Mouse (Mus musculus): Measurements from ENCODE around the gene Ldb2. TPM values are rescaled to one million over a fixed set of nuclear protein-coding genes. Genes with fewer than 3 reads are reported as not detected.

The Ldb2 gene
- total and polyA plus RNA-seq, 3 experiments, result 7.3 to 15.1 (median 7.6) TPM

DNA sequence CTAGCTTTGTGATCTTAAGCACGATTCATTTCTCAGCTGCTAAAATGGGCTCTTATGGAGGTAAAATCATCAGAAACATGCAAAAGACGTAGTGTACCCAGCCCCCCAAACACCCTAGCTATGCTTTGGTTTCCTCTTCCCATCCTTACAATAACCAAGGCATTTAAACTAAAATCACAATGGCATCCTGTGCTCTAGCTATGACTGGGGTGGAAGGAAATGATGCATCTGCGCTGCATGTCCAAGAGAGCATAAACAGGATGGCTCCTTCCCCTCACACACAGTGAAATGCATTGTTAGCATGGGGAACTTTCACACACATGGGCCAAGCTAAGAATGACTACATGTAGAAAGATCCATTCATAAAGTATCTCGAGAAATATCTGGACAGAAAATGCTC is 40.3 kb downstream of the Ldb2 start:
- Histone ChIP-seq H3K4me1 (ENCODE audit: control insufficient read depth, insufficient read depth, low read length) (peaks cover 4% of the 10 kb centered on the region), H3K27ac (peak overlapping the region; percentile 66), H3K36me3 (ENCODE audit: control insufficient read depth, insufficient read depth, low read length) (peaks cover 7% of the 10 kb centered on the region), H3K4me3 (no peak overlapping the region), H3K79me2 (replicated peaks; ENCODE audit: control insufficient read depth, insufficient read depth, low read length) (no peaks in the 10 kb centered on the region), H3K27me3 (ENCODE audit: control insufficient read depth, insufficient read depth, low read length) (no peaks in the 10 kb centered on the region), H3K9ac (ENCODE audit: low read depth, low read length) (no peak overlapping the region)
- DNase-seq, result peak in 1 of 2 experiments; percentile 6
- intact Hi-C loops (cut with DNase I), result loop anchor here (1.0 kb wide), 1 partner anchor 52 kb away; no protein-coding TSS in a partner anchor
- WGBS, result 35% methylated on average over 4 of the region's 4 CpGs
- TF ChIP-seq CTCF (IDR thresholded peaks at IDR 0.05), result no peak
- 0 out of 2 replicates have a peak, but pooled peaks have one; percentile 60 for TF ChIP-seq EP300 (IDR thresholded peaks at IDR 0.05; ENCODE audit: insufficient read depth, low read depth, low read length)
- TF ChIP-seq POLR2A (IDR thresholded peaks at IDR 0.05; ENCODE audit: insufficient read depth, low read depth, low read length), result 0 out of 2 replicates have a peak, but pooled peaks have one; percentile 25

DNA sequence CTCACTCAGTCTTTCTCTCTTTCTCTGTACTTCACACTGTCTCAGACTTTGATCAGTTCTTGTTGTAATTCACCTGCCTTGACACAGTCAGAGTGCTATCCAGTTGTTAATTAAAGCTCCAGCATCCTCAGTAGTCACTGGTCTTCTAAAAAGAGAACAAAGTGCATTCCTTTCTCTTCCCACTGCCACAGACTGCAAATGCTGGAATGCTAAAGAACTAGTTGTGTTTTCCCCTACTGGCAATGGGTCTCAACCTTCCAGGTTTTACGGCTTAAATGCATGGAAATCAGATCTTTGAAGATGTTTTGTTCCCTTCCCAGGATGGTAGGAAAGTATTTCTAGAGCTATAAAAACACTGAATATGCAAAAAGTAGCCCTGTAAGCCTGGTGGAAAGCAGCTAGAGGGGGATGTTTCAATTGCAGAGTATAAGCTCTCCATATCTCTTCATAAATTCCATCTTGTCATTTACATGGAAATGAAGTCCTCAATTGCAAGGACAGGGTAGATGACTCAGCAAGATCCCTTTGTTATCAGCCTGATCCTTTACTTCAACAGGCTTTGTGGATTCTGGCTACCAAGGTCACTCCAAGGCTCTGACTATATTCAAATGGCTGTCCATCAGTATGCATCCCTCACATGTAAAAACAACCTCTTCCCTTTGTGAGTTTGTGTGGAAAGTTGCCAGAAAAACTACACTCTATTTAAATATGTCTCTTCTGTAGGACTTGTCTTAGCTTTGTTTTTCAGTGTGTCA is 45.1 kb downstream of the Ldb2 start:
- peaks cover 2% of the 10 kb centered on the region for H3K4me1 ChIP-seq (ENCODE audit: control insufficient read depth, insufficient read depth, low read length)
- H3K4me3 ChIP-seq, result no peak overlapping the region
- intact Hi-C loops (cut with DNase I), result no loop called here
- DNase-seq, result no peak
- no peaks in the 10 kb centered on the region for H3K27me3 ChIP-seq (ENCODE audit: control insufficient read depth, insufficient read depth, low read length)
- no peak overlapping the region for H3K27ac ChIP-seq
- 62% methylated on average over 1 of the region's 1 CpGs for WGBS
- TF ChIP-seq CTCF (IDR thresholded peaks at IDR 0.05) (no peak), POLR2A (IDR thresholded peaks at IDR 0.05; ENCODE audit: insufficient read depth, low read depth, low read length) (no peak), EP300 (IDR thresholded peaks at IDR 0.05; ENCODE audit: insufficient read depth, low read depth, low read length) (no peak)
- H3K79me2 ChIP-seq (replicated peaks; ENCODE audit: control insufficient read depth, insufficient read depth, low read length), result no peaks in the 10 kb centered on the region
- peaks cover 4% of the 10 kb centered on the region; the same call in 1 of the 2 replicates for H3K36me3 ChIP-seq (ENCODE audit: control insufficient read depth, insufficient read depth, low read length)
- no peak overlapping the region for H3K9ac ChIP-seq (ENCODE audit: low read depth, low read length)

DNA sequence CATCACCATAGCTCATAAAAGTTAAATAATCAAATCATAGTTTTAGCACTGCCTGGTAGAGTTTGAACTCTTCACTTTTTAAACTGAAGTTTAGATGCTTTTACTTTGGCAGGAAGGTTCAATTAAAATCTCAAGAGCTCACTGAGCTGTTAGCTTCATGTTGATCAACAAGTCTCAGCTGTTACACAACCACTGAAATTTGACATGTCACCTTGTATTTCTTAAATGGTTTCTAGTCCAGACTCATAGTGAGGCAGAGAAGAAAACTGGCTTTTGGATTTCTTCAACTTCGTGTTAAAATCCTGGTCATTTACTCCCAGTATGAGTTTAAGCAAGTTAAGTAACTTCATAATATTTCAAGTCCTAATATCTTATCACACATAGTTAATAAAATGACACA is 53.8 kb downstream of the Ldb2 start:
- Histone ChIP-seq H3K27me3 (ENCODE audit: control insufficient read depth, insufficient read depth, low read length) (no peaks in the 10 kb centered on the region), H3K27ac (no peak overlapping the region), H3K79me2 (replicated peaks; ENCODE audit: control insufficient read depth, insufficient read depth, low read length) (no peaks in the 10 kb centered on the region), H3K9ac (ENCODE audit: low read depth, low read length) (no peak overlapping the region), H3K4me1 (ENCODE audit: control insufficient read depth, insufficient read depth, low read length) (no peaks in the 10 kb centered on the region), H3K36me3 (ENCODE audit: control insufficient read depth, insufficient read depth, low read length) (no peaks in the 10 kb centered on the region), H3K4me3 (no peak overlapping the region)
- WGBS, result 75% methylated on average over 1 of the region's 1 CpGs
- intact Hi-C loops (cut with DNase I), result no loop called here
- TF ChIP-seq POLR2A (IDR thresholded peaks at IDR 0.05; ENCODE audit: insufficient read depth, low read depth, low read length), result no peak
- TF ChIP-seq CTCF (IDR thresholded peaks at IDR 0.05), result no peak
- TF ChIP-seq EP300 (IDR thresholded peaks at IDR 0.05; ENCODE audit: insufficient read depth, low read depth, low read length), result no peak
- DNase-seq, result no peak

DNA sequence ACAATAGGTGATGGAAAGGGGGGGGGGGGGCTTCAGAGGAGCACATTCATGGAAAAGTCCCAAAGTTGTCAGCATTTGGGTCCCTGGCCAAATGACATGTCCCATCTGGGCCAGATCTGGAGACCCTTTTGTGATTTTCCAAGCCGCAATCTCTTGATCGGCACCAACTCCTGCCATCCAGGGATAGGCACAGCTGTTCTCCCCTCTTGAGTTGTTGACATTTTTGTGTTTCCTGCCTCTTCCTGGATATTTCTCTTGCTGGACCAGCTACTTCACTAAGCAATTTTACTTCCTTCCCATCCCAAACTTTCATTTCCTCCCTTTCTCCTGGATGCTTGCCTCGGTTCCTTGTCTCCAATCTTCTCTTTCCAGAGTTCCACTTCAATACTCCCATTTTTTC is 63.1 kb downstream of the Ldb2 start:
- WGBS, result 56% methylated on average over 3 of the region's 3 CpGs
- Histone ChIP-seq H3K79me2 (replicated peaks; ENCODE audit: control insufficient read depth, insufficient read depth, low read length) (0 out of 2 replicates have a peak, but pooled peaks cover 2% of the 10 kb centered on the region), H3K4me1 (ENCODE audit: control insufficient read depth, insufficient read depth, low read length) (no peaks in the 10 kb centered on the region; the same call in 1 of the 2 replicates), H3K27me3 (ENCODE audit: control insufficient read depth, insufficient read depth, low read length) (no peaks in the 10 kb centered on the region), H3K36me3 (ENCODE audit: control insufficient read depth, insufficient read depth, low read length) (no peaks in the 10 kb centered on the region; the same call in 1 of the 2 replicates), H3K4me3 (no peak overlapping the region), H3K27ac (no peak overlapping the region), H3K9ac (ENCODE audit: low read depth, low read length) (no peak overlapping the region)
- no peak for TF ChIP-seq EP300 (IDR thresholded peaks at IDR 0.05; ENCODE audit: insufficient read depth, low read depth, low read length)
- TF ChIP-seq POLR2A (IDR thresholded peaks at IDR 0.05; ENCODE audit: insufficient read depth, low read depth, low read length), result no peak
- no peak for TF ChIP-seq CTCF (IDR thresholded peaks at IDR 0.05)
- DNase-seq, result no peak
- intact Hi-C loops (cut with DNase I), result no loop called here

DNA sequence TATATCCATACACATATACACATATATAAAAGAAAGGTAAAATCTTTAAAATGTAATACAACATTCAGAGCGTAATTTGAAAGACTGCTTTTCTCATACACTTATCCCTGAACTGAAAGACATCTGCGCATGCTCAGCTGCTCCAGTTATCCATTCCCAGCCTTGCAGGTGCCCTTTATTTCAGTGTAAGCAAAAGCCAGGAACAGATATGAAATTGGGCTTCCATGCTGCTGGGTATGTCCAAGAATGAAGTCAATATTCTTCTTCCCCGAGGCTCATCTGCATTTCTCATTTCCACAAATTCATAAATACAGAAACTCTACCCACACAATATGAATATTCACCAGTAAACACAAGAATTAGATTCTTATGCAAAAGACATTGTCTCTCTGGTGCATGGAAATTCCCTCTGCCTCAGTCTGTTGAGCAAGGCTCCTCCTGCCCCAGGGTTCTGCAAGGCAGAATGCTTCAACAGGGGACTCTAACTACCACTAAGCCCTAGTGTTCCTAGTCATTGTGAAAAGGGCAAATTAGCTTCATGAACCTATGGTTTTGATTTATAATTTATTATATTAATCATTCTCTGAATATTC is 65.3 kb downstream of the Ldb2 start:
- DNase-seq, result no peak
- Histone ChIP-seq H3K27ac (no peak overlapping the region), H3K4me3 (no peak overlapping the region), H3K36me3 (ENCODE audit: control insufficient read depth, insufficient read depth, low read length) (no peaks in the 10 kb centered on the region; the same call in 1 of the 2 replicates), H3K27me3 (ENCODE audit: control insufficient read depth, insufficient read depth, low read length) (no peaks in the 10 kb centered on the region), H3K9ac (ENCODE audit: low read depth, low read length) (no peak overlapping the region), H3K79me2 (replicated peaks; ENCODE audit: control insufficient read depth, insufficient read depth, low read length) (0 out of 2 replicates have a peak, but pooled peaks cover 2% of the 10 kb centered on the region), H3K4me1 (ENCODE audit: control insufficient read depth, insufficient read depth, low read length) (no peaks in the 10 kb centered on the region; the same call in 1 of the 2 replicates)
- intact Hi-C loops (cut with DNase I), result no loop called here
- TF ChIP-seq EP300 (IDR thresholded peaks at IDR 0.05; ENCODE audit: insufficient read depth, low read depth, low read length) (no peak), POLR2A (IDR thresholded peaks at IDR 0.05; ENCODE audit: insufficient read depth, low read depth, low read length) (no peak)
- 71% methylated on average over 3 of the region's 3 CpGs for WGBS
